Mouse (Mus musculus): ENCODE measurements around the gene Dynlt1f.
"Not testable (repeated sequence)": the region's sequence is repeated elsewhere in the genome, so short reads cannot be mapped to it uniquely, and the experiment has no call there.

GRCm38 (mm10) chr17:6637434-6637833, 18.3 kb downstream of the Dynlt1f start:
- TF ChIP-seq POLR2A (IDR thresholded peaks at IDR 0.05; ENCODE audit: low read depth, low read length); CTCF (IDR thresholded peaks at IDR 0.05; ENCODE audit: extremely low read depth, insufficient read length, insufficient replicate concordance, low read depth, low read length): not testable (repeated sequence)

Measured in small intestine, adult 2 months (tissue).